Mouse (Mus musculus): Measurements from ENCODE around the gene Cyb561a3.

Cyb561a3 gene

GRCm38 (mm10) chr19:10591659-10592377 is 14.8 kb downstream of the Cyb561a3 start:
- DNase-seq = no peak

- no peak for DNase-seq
Measured at GRCm38 (mm10) chr19:10598188-10598587, 21.2 kb downstream of the Cyb561a3 start.

- no peak for DNase-seq
Measured at GRCm38 (mm10) chr19:10599648-10600047, 22.7 kb downstream of the Cyb561a3 start.

- peak in 1 of 2 experiments; percentile 6 for DNase-seq
Measured at GRCm38 (mm10) chr19:10602247-10602769, 25.3 kb downstream of the Cyb561a3 start.

GRCm38 (mm10) chr19:10602787-10603186 is 25.8 kb downstream of the Cyb561a3 start:
- peak; percentile 96 for DNase-seq

- DNase-seq = peak; percentile 44 to 67
Measured at GRCm38 (mm10) chr19:10603660-10604523, 26.9 kb downstream of the Cyb561a3 start.

- peak in 1 of 2 experiments; percentile 29 for DNase-seq
Measured at GRCm38 (mm10) chr19:10604534-10604933, 27.6 kb downstream of the Cyb561a3 start.

- DNase-seq = peak; percentile 100
Measured at GRCm38 (mm10) chr19:10605293-10605900, 28.4 kb downstream of the Cyb561a3 start, which contains the start of the genes Ddb1 and Tkfc. Ddb1 (plus strand) TSS chr19:10605327. Tkfc (minus strand) TSS chr19:10605654.

- DNase-seq = peak; percentile 25 to 50
Measured at GRCm38 (mm10) chr19:10605901-10606622, 29.1 kb downstream of the Cyb561a3 start.

- no peak for DNase-seq
Measured at GRCm38 (mm10) chr19:10608573-10609240, 31.7 kb downstream of the Cyb561a3 start.

- peak; percentile 62 to 78 for DNase-seq
Measured at GRCm38 (mm10) chr19:10634106-10634871, 57.3 kb downstream of the Cyb561a3 start, which contains the start of gene Vwce. Vwce (plus strand) TSS chr19:10634213.

GRCm38 (mm10) chr19:10634872-10635318 is 57.9 kb downstream of the Cyb561a3 start:
- peak; percentile 72 to 82 for DNase-seq

GRCm38 (mm10) chr19:10637840-10638239 is 60.9 kb downstream of the Cyb561a3 start:
- DNase-seq = no peak

GRCm38 (mm10) chr19:10640080-10640479 is 63.1 kb downstream of the Cyb561a3 start:
- DNase-seq = peak in 1 of 2 experiments; percentile 13

GRCm38 (mm10) chr19:10640589-10641378 is 63.8 kb downstream of the Cyb561a3 start:
- DNase-seq = no peak

Data from kidney, postnatal 4 days (tissue).